In genomic region chr2:28525943-28526876, GRCm38 (mm10) we compare ENCODE assay signal across 8 mouse cellular contexts. TPM values are rescaled to one million over a fixed set of nuclear protein-coding genes. Genes with fewer than 3 reads are reported as not detected.
DNase-seq lines count a peak whose midpoint lies in the region; ATAC-seq and TF ChIP-seq lines count a peak whose summit lies in the region.

No protein-coding gene starts in this region.

- no peak for DNase-seq in testis, postnatal 10 days (ENCODE audit: low spot score)
- peak; percentile 38 to 41 for DNase-seq in cerebellum, adult 18-20 months
- no peak for DNase-seq in heart, embryonic 10.5 days (ENCODE audit: low spot score)
- DNase-seq in limb, embryonic 14.5 days (ENCODE audit: low spot score): no peak
- no peak for DNase-seq in adrenal gland, adult 18-20 months (ENCODE audit: low spot score in 2 of 2)

- WGBS in heart, embryonic 10.5 days: 49% methylated on average over 12 of the region's 12 CpGs
- WGBS in limb, embryonic 14.5 days: 48% methylated on average over 12 of the region's 12 CpGs

- H3K4me2 ChIP-seq in limb, embryonic 14.5 days (replicated peaks; ENCODE audit: low read depth, low read length, severe bottlenecking): no peak overlapping the region

- no peaks in the 10 kb centered on the region; the same call in 1 of the 2 replicates for H3K36me3 ChIP-seq in testis, adult 2 months (ENCODE audit: control insufficient read depth, insufficient read depth, low read length)
- no peaks in the 10 kb centered on the region for H3K36me3 ChIP-seq in heart, embryonic 10.5 days
- H3K36me3 ChIP-seq in limb, embryonic 14.5 days (ENCODE audit: control insufficient read depth, insufficient read depth, low read length): no peaks in the 10 kb centered on the region

- no peak for TF ChIP-seq POLR2A in testis, adult 2 months (IDR thresholded peaks at IDR 0.05; ENCODE audit: control insufficient read depth, low read depth, low read length)
- TF ChIP-seq POLR2A in limb, embryonic 14.5 days (IDR thresholded peaks at IDR 0.05; ENCODE audit: borderline replicate concordance, extremely low read depth, insufficient read depth, insufficient read length): no peak

- H3K4me1 ChIP-seq in testis, adult 2 months (ENCODE audit: control insufficient read depth, insufficient read depth, low read length): peaks cover 4% of the 10 kb centered on the region; the same call in 1 of the 2 replicates
- H3K4me1 ChIP-seq in heart, embryonic 10.5 days: peaks cover 45% of the 10 kb centered on the region
- H3K4me1 ChIP-seq in limb, embryonic 14.5 days (ENCODE audit: control insufficient read depth, insufficient read depth, low read length): peaks cover 55% of the 10 kb centered on the region

- ATAC-seq in limb, embryonic 14.5 days (ENCODE audit: low FRiP score, low read depth): no peak
- peak; percentile 78 for ATAC-seq in neutrophil, adult 5-6 weeks (ENCODE audit: extremely low read depth, insufficient number of reproducible peaks, low FRiP score, poor library complexity, severe bottlenecking)
- no peak for ATAC-seq in frontal cortex, adult (ENCODE audit: low TSS enrichment)

- H3K9me3 ChIP-seq in heart, embryonic 10.5 days: no peaks in the 10 kb centered on the region
- H3K9me3 ChIP-seq in limb, embryonic 14.5 days (ENCODE audit: control insufficient read depth, low read length): no peaks in the 10 kb centered on the region

- H3K9ac ChIP-seq in limb, embryonic 14.5 days (ENCODE audit: low read depth, low read length, severe bottlenecking): no peak overlapping the region

- H3K4me3 ChIP-seq in testis, adult 2 months (ENCODE audit: control insufficient read depth, low read depth, low read length): no peak overlapping the region
- H3K4me3 ChIP-seq in heart, embryonic 10.5 days: 0 out of 2 replicates have a peak overlapping the region, but pooled peaks have one; percentile 6
- H3K4me3 ChIP-seq in limb, embryonic 14.5 days (replicated peaks; ENCODE audit: low read length): no peak overlapping the region

- peak overlapping the region; percentile 10 for H3K27ac ChIP-seq in testis, adult 2 months (ENCODE audit: control insufficient read depth, insufficient read depth, low read depth, low read length)
- H3K27ac ChIP-seq in heart, embryonic 10.5 days: peak overlapping the region; percentile 80
- peak overlapping the region; percentile 58 for H3K27ac ChIP-seq in limb, embryonic 14.5 days (replicated peaks; ENCODE audit: low read depth, low read length)

- no peak for TF ChIP-seq CTCF in testis, adult 2 months (IDR thresholded peaks at IDR 0.05; ENCODE audit: control insufficient read depth, insufficient read depth, insufficient replicate concordance, low read depth, low read length)

- no peaks in the 10 kb centered on the region for H3K27me3 ChIP-seq in testis, adult 2 months (ENCODE audit: control insufficient read depth, insufficient read depth, low read length)
- no peaks in the 10 kb centered on the region for H3K27me3 ChIP-seq in heart, embryonic 10.5 days (ENCODE audit: insufficient read depth, poor library complexity, severe bottlenecking)
- no peaks in the 10 kb centered on the region for H3K27me3 ChIP-seq in limb, embryonic 14.5 days (ENCODE audit: control insufficient read depth, insufficient read depth, low read length)

RNA-seq across cellular contexts. Expression of gene Ralgds, which starts 13.3 kb away (rescaled TPM):
- polyA plus RNA-seq in testis, adult 2 months (2012; rRNA removed): 147 and 169 TPM in 2 replicates
- polyA plus RNA-seq in heart, embryonic 10.5 days (2016; fragmentation: Nextera tagmentation; extraction: Ambion mirVana): 11.6 and 20.5 TPM in 2 replicates
- polyA plus RNA-seq in limb, embryonic 14.5 days (2012; rRNA removed): 86.6 and 108 TPM in 2 replicates
- 61.6 and 63.1 TPM in 2 replicates for polyA plus RNA-seq in limb, embryonic 14.5 days (2014; fragmentation: Nextera tagmentation; extraction: Ambion mirVana)
- total RNA-seq in neutrophil, adult 5-6 weeks (2017): 38.8 and 45.3 TPM in 2 replicates
- total RNA-seq in adrenal gland, adult 18-20 months (2021): 10 to 100 TPM; 24.3 to 24.4 TPM

RNA-seq across cellular contexts. Expression of gene Gm10134, which starts 20.3 kb away (rescaled TPM):
- polyA plus RNA-seq in testis, adult 2 months (2012; rRNA removed): 0.47 and 0.78 TPM in 2 replicates
- not detected in 2 replicates for polyA plus RNA-seq in heart, embryonic 10.5 days (2016; fragmentation: Nextera tagmentation; extraction: Ambion mirVana)
- 1.1 TPM in 1 of 2 replicates, not detected in the other for polyA plus RNA-seq in limb, embryonic 14.5 days (2012; rRNA removed)
- 0.61 and 1.1 TPM in 2 replicates for polyA plus RNA-seq in limb, embryonic 14.5 days (2014; fragmentation: Nextera tagmentation; extraction: Ambion mirVana)
- total RNA-seq in neutrophil, adult 5-6 weeks (2017): not detected in 2 replicates
- 1 to 10 TPM; 2.0 TPM for total RNA-seq in adrenal gland, adult 18-20 months (2021)

RNA-seq across cellular contexts. Expression of gene Gbgt1, which starts 29.5 kb away (rescaled TPM):
- 3.1 and 4.5 TPM in 2 replicates for polyA plus RNA-seq in testis, adult 2 months (2012; rRNA removed)
- 0.13 TPM in 1 of 2 replicates, not detected in the other for polyA plus RNA-seq in heart, embryonic 10.5 days (2016; fragmentation: Nextera tagmentation; extraction: Ambion mirVana)
- 2.1 and 3.3 TPM in 2 replicates for polyA plus RNA-seq in limb, embryonic 14.5 days (2012; rRNA removed)
- polyA plus RNA-seq in limb, embryonic 14.5 days (2014; fragmentation: Nextera tagmentation; extraction: Ambion mirVana): 1.0 and 1.4 TPM in 2 replicates
- not detected in 2 replicates for total RNA-seq in neutrophil, adult 5-6 weeks (2017)
- total RNA-seq in adrenal gland, adult 18-20 months (2021): 1 to 10 TPM; 4.5 to 6.3 TPM

RNA-seq across cellular contexts. Expression of gene Cel, which starts 37.0 kb away (rescaled TPM):
- 0.24 and 0.47 TPM in 2 replicates for polyA plus RNA-seq in testis, adult 2 months (2012; rRNA removed)
- polyA plus RNA-seq in heart, embryonic 10.5 days (2016; fragmentation: Nextera tagmentation; extraction: Ambion mirVana): not detected in 2 replicates
- 0.06 and 0.12 TPM in 2 replicates for polyA plus RNA-seq in limb, embryonic 14.5 days (2012; rRNA removed)
- not detected in 2 replicates for polyA plus RNA-seq in limb, embryonic 14.5 days (2014; fragmentation: Nextera tagmentation; extraction: Ambion mirVana)
- not detected in 2 replicates for total RNA-seq in neutrophil, adult 5-6 weeks (2017)
- not detected for total RNA-seq in adrenal gland, adult 18-20 months (2021)

RNA-seq across cellular contexts. Expression of gene Gtf3c5, which starts 57.3 kb away (rescaled TPM):
- 17.3 and 17.7 TPM in 2 replicates for polyA plus RNA-seq in testis, adult 2 months (2012; rRNA removed)
- polyA plus RNA-seq in heart, embryonic 10.5 days (2016; fragmentation: Nextera tagmentation; extraction: Ambion mirVana): 37.0 and 45.2 TPM in 2 replicates
- polyA plus RNA-seq in limb, embryonic 14.5 days (2012; rRNA removed): 52.4 and 52.6 TPM in 2 replicates
- 29.7 and 31.1 TPM in 2 replicates for polyA plus RNA-seq in limb, embryonic 14.5 days (2014; fragmentation: Nextera tagmentation; extraction: Ambion mirVana)
- 9.5 and 10.4 TPM in 2 replicates for total RNA-seq in neutrophil, adult 5-6 weeks (2017)
- 10 to 100 TPM; 15.2 to 17.2 TPM for total RNA-seq in adrenal gland, adult 18-20 months (2021)

Comparison
In these comparisons a context has a peak if more than half of its experiments do, and no peak if none do; other contexts are left out.
1. H3K27ac ChIP-seq: peak in every context shown above with its lines; median percentile 80 in heart, embryonic 10.5 days; 58 in limb, embryonic 14.5 days; 10 in testis, adult 2 months.
2. DNase-seq: peak in cerebellum, adult 18-20 months (2 of 2); none in testis, postnatal 10 days (single experiment), heart, embryonic 10.5 days (single experiment), limb, embryonic 14.5 days (single experiment) and adrenal gland, adult 18-20 months (0 of 2).